Mouse (Mus musculus) liver, embryonic 14 days (tissue): ENCODE measurements around the gene Slc22a17. TPM values are rescaled to one million over a fixed set of nuclear protein-coding genes. Genes with fewer than 3 reads are reported as not detected.

Source experiments
- polyA plus RNA-seq: library from polyadenylated mRNA; depleted of rRNA; stranded (reverse); fragments of >200 nt; gene quantifications from 2 replicates; pipeline ENCODE4 v1.2.3, GENCODE M21; 2012; rRNA removed

Slc22a17 gene
- polyA plus RNA-seq, result 2.8 and 5.0 TPM in 2 replicates

DNA sequence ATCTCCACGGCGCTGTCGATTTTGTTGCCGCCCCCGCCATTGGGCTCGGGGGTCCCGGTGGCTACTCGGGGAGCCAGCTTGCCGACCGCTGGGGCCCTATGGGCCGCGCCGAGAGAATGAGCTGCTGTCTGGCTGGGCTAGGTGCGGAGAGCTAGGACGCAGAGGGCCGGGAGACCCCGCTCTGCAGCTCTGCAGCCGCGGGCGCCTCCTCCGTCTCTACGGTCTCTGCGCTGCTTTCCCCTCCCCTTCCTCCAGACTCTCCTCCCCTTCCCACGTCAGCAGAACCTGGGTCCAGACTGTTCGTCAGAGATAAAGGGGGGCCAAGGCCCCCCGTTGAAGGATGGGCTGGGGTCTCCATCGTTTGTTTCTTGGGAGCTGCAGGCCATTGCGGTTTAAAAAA lies at the start of gene Slc22a17:
TSS of gene Slc22a17 (minus strand) at position 247 of the 400 bp plus-strand sequence.

DNA sequence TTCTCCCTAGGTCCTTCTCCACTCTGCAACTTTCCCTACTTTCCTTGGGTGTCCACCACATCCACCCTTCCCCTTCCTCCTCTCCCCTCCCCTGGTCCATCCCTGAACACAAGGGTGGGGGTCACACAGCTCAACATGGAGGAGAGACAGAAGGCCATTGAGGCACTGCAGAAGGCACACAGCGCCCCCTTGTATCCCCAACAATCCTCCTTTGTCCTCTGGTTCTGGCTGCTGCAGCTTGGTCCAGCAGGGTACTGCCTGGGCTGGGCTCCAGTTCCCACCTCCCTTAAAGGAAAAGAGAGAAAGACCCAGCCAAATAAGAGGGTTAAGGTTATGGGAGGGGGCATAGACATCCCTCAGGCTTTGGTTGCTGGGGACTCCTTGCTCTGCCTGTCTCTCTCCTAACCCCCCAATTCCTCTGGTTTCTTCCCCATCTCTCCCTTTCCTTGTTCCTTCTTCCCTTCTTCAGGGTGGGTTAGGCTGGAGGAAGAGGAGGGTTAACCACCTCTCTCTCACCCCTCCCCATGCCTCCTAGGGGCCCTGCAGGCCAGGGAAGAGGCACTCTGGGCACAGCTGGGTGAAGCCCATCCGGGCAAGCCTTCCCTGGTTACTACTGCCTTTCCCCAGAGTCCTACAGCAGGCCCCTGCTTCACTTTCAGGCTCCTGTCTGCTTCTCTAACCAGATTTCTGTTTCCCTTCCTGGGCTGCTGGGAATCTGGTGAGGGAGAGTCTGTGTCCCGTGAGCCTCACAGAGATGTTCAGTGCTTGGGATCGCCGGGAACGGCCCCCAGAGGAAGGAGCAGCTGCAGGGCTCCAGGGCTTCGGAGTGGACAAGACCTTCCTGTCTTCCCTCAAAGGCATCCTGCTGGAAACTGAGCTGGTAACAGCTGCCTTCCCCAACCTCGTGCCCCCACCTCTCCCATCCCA lies 23.2 kb upstream of the Slc22a17 start, which contains the start of gene Cmtm5:
TSS of gene Cmtm5 (plus strand) at position 358 of the 927 bp plus-strand sequence.

DNA sequence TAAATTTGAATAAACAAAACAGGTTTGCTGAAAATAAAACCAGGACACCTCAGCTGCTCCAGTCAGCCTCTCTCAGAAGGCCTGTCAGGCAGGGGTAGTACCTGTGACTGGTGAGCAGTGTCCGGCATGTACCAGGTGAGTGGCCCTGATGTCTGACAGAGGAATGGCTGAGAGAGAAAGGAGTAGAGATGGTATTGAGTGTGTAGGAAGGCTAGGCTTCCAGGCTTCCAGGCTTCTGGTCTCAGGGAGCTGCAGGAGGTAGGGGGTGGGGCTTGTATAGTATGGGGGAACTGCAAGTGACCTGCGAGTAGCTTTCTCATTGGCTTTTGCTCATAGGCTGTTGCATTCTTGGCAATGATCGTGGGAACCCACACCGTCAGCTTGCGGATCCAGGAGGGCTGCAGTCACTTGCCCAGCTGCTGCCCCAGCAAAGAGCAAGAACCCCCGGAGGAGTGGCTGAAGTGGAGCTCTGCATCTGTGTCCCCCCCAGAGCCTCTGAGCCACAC lies 19.8 kb upstream of the Slc22a17 start, which contains the start of gene Il25:
TSS of gene Il25 (plus strand) at position 51 of the 506 bp plus-strand sequence.

DNA sequence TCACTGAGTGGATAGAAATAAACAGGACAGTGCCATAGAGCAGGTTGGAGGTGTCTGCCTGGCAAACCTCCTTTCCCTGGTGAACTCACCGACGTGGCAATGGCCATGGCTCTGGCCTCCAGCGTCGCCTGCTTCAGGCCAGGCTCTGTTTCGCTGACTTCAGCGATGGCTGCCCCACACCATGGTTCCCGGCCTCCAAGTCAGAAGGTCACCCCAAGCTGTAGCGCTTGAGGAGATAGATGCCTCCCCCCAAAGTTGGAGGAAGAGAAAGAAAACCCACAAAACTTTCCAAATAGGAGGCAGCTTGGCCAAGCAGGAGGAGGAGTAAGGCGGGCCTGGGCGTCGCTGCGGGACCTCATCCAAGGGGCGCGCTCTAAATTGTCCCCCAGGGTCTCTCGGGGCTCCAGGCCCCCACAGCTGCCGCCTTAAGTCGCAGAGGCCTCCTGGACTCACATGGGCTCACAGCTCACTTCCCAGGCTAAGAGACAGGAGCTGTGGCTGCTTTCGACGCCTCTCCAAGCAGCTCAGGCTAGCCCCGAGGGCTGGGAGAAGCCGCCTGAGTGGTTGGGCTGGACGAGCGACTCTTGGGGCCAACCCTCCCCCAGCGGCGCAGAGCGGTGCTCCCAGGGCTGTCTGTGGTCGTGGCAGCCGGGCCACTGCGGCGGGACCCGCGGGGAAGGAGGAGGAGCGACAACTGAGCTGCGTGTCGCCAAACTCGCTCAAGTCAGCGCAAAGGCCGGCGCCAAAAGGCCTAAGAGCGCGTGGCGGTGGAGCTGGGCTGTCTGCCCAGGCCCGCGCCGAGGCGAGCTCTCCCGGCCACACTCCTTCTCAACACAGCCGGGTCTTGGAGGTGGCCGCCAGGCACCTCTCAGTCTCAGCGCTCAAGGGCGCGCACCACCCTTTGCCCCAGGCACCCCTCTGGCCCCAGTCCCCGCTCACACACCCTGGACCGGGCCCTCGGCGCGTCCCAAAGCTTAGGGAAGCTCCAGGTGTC lies 12.7 kb upstream of the Slc22a17 start, which contains the start of gene Efs:
TSS of gene Efs (minus strand) at position 778 of the 994 bp plus-strand sequence.

DNA sequence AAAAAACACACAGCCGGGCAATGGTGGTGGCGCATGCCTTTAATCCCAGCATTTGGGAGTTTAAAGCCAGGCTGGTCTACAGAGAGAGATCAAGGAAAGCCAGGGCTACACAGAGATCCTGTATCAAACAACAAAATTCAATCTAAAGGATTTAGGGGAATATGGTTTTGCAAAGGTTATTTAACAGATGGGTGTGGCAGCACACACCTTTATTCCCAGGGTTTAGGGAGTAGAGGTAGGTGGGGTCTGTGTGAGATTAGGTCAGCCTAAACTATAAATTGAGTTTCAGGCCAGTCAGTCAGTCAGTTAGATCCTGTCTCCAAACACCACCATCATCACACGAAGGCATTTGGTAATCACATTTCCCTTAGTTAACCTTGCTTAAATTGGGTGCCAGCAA lies 20.7 kb downstream of the Slc22a17 start, which contains the start of gene Pabpn1:
TSS of gene Pabpn1 (plus strand) at position 301 of the 400 bp plus-strand sequence.

DNA sequence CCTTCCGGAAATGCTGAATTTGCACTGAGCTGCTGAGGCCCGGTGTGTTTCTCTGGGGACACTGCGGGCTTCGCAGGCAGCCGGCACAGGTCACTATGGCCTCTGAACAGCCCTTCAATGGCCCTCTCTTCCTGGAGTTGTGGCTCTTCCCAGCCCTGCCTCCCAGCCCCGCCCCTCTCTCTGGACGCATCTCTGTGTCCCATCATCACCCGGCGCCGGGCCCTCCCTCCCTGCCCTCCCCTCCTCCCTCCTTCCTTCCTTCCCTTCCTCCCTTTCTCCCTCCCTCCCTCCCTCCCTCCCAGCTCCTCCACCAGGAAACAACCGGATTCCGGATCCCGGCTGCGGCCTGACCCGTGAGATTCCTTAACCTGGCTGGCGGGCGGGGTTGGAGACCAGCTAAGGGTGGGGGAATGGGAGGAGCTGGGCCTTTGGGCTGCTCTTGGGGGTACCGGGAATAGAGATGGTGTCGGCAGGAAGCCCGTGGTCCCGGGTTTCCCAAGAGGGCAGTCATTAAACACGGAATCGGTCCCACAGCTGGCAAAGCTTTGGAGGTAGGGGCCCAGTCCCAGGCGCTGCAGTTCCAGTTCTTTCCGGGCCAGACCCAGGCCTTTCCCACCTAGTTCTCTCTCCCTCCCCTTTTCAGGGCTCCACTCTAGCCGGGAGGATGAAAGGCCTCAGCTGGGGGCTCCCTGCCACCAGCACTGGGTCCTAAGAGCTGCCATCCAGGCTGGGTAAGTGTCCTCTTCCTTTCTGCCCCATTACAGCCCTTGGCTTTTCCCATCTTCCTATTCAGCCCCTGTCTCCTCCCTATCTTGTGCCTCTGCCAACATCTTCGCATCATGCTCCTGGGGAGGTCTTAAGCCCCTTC lies 29.5 kb downstream of the Slc22a17 start, which contains the start of the genes Bcl2l2 and Gm20521:
TSS of gene Bcl2l2 (plus strand) at position 224 of the 868 bp plus-strand sequence.
TSS of gene Gm20521 (plus strand) at position 288 of the 868 bp plus-strand sequence.

DNA sequence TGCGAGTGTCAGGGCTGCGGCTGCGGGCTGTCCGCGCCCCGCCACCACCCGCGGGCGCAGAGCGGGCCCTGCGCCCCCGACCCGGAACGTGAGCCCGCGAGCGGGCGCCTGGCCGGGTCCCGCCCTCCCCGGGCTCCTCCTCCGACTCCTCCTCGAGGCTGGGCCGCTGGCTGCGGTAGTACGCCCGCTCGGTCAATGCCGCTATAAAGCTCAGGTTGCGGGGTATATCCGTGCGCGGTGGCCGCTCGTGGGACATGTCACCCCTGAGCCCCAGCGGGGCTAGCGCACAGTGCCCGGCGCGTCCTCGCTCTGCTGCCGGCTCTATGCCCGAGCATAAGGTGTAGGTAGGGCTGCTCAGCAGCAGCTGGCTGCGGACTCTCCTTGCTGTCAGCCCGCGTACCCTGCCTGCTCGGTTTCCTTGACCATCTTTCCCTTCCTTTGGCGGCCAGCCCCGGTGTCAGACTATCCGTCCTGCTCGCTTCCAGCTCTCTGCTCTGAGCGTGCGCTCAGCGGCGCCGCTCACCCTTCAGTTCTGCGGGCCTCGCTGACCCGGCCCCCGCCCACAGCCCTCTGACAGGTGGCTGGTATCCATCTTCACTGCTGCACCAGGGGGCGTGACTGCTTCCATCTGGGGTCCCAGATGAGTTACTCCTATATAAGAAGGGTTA lies 35.8 kb downstream of the Slc22a17 start, which contains the start of gene Ppp1r3e:
TSS of gene Ppp1r3e (minus strand) at position 503 of the 668 bp plus-strand sequence.

DNA sequence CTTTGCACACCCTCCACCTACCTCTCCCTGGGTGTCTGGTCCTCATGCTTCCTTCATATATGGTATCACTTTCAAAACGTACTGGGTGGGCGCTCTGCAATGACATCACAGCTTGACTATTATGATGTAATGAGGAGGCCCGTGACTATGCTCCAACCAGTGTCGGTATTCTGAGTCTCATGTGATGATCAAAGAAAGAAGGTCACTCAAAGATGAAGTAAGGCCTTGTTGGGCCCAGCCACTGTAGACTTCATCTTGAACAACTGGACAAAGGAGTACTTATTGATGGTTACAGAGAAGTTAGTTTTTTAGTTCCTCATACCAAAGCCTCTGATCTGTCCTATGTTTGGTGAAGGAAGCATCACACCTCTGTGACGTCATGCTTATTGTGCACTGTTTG lies 42.1 kb downstream of the Slc22a17 start, which contains the start of gene Homez:
TSS of gene Homez (minus strand) at position 101 of the 400 bp plus-strand sequence.

Other genes starting within 250 kb of the Slc22a17 start
- 32.7 and 36.7 TPM in 2 replicates for gene 1700123O20Rik, start 226.9 kb downstream of the Slc22a17 start, polyA plus RNA-seq
- 71.1 and 71.7 TPM in 2 replicates for gene Acin1, start 226.2 kb downstream of the Slc22a17 start, polyA plus RNA-seq
- 0.05 TPM in 2 replicates for gene Gm29776, start 214.3 kb downstream of the Slc22a17 start, polyA plus RNA-seq
- 5.1 and 7.5 TPM in 2 replicates for gene Cebpe, start 201.0 kb downstream of the Slc22a17 start, polyA plus RNA-seq
- 2.9 and 3.6 TPM in 2 replicates for gene Slc7a8, start 131.2 kb downstream of the Slc22a17 start, polyA plus RNA-seq
- gene Rnf212b, start 99.0 kb downstream of the Slc22a17 start, polyA plus RNA-seq, result not detected in 2 replicates
- gene Homez, start 42.2 kb downstream of the Slc22a17 start, polyA plus RNA-seq, result 1.1 and 1.2 TPM in 2 replicates
- gene Ppp1r3e, start 35.6 kb downstream of the Slc22a17 start, polyA plus RNA-seq, result 2.6 and 3.0 TPM in 2 replicates
- gene Bcl2l2, start 29.8 kb downstream of the Slc22a17 start, polyA plus RNA-seq, result 4.9 and 5.8 TPM in 2 replicates
- gene Gm20521, start 29.7 kb downstream of the Slc22a17 start, polyA plus RNA-seq, result 0.09 and 0.10 TPM in 2 replicates
- 115 and 131 TPM in 2 replicates for gene Pabpn1, start 20.6 kb downstream of the Slc22a17 start, polyA plus RNA-seq
- gene Efs, start 13.0 kb upstream of the Slc22a17 start, polyA plus RNA-seq, result 0.25 and 0.83 TPM in 2 replicates
- gene Il25, start 19.6 kb upstream of the Slc22a17 start, polyA plus RNA-seq, result not detected in 2 replicates
- 0.12 TPM in 1 of 2 replicates, not detected in the other for gene Cmtm5, start 23.1 kb upstream of the Slc22a17 start, polyA plus RNA-seq
- gene Myh6, start 53.8 kb upstream of the Slc22a17 start, polyA plus RNA-seq, result 0.02 and 0.20 TPM in 2 replicates
- gene Gm17428, start 63.8 kb upstream of the Slc22a17 start, polyA plus RNA-seq, result not detected in 2 replicates
- gene Myh7, start 81.5 kb upstream of the Slc22a17 start, polyA plus RNA-seq, result 0.07 and 2.9 TPM in 2 replicates
- 32.0 and 34.0 TPM in 2 replicates for gene Ngdn, start 102.3 kb upstream of the Slc22a17 start, polyA plus RNA-seq
- gene Zfhx2, start 179.2 kb upstream of the Slc22a17 start, polyA plus RNA-seq, result 0.19 and 0.28 TPM in 2 replicates
- gene Thtpa, start 181.7 kb upstream of the Slc22a17 start, polyA plus RNA-seq, result 1.9 and 2.4 TPM in 2 replicates
- gene Ap1g2, start 193.5 kb upstream of the Slc22a17 start, polyA plus RNA-seq, result 12.2 and 14.4 TPM in 2 replicates
- gene Jph4, start 203.8 kb upstream of the Slc22a17 start, polyA plus RNA-seq, result 0.02 and 0.05 TPM in 2 replicates